Mouse (Mus musculus) bone marrow macrophage, adult 2 months (primary cell): ENCODE measurements around the gene Fam126a.

Experiments
- CTCF ChIP-seq: IDR thresholded peaks from 2 replicates; pipeline ENCODE4 v1.5.1; 2012; ENCODE audit warnings: low read depth, mild to moderate bottlenecking, low read length, moderate library complexity
- POLR2A ChIP-seq: IDR thresholded peaks from 2 replicates; pipeline ENCODE4 v1.6.1; 2012; ENCODE audit warnings: mild to moderate bottlenecking, low read depth, low read length, borderline replicate concordance

DNA sequence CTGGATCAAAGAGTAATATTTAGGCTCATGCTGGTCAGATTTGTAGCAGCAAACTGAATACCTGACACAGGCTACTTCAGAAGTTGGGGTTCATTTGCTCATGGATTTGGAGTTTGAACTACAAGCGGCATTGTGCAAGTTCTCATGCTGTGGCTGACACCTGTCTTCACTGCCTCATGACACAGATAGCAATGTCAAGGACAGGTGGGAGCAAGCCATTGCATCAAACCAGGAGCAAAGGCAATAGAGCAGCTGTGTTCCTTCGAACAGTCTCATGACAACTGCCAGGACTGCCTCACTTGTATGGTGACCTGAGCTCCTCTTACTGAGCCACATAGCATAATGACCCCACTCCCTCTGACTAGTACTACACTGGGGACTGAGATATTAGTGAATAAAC is 12.9 kb upstream of the Fam126a start:
- TF ChIP-seq CTCF, result no peak
- no peak for TF ChIP-seq POLR2A
